Mouse (Mus musculus) lung, postnatal 10 days (tissue): ENCODE data around the gene Cand1.

Experiments
- DNase-seq: peaks from one replicate; pipeline ENCODE4 v3.0.0; 2021

Gene Cand1

DNA sequence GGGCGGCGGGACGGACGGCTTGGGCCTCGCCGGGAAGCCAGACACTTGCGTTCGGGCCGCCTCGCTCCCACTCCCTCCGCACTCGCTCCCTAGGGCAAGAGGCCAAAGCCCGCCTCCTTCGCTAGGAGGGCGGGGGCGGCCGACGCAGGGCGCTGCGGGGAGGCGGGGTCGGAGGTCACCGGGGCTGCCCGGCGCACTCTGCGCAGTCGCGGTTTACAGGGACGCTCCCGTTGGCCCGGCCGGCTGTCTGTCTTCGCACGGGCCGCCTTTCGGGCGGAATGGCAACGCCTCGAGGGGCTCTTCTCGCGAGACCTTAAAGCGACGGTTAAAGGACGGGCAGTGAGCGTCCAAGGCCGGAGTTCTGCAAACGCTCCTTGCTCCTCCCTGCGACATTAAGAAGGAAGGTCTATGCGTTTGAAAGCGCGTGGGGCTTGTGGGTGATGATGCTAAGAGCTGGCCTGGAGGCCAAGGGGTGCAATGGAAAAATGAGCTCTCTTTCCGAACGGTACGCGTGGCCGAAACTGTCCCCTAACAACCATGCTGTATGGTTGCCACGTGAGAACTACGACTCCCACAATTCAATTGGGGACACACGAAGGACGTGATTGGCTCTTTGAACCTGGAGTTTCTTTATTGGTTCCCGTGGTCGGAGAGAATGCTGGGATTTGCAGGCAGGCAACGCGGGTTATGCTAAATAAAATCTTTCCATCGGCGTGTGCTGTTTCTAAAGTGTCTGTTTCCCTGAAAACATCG lies at the start of gene Cand1:
Gene Cand1 (minus strand): TSS at position 87 of the 753 bp plus-strand sequence.
- DNase-seq: peak; percentile 99

GRCm38 (mm10) chr10:119278871-119279270 lies 39.0 kb upstream of the Cand1 start:
- DNase-seq: no peak

DNA sequence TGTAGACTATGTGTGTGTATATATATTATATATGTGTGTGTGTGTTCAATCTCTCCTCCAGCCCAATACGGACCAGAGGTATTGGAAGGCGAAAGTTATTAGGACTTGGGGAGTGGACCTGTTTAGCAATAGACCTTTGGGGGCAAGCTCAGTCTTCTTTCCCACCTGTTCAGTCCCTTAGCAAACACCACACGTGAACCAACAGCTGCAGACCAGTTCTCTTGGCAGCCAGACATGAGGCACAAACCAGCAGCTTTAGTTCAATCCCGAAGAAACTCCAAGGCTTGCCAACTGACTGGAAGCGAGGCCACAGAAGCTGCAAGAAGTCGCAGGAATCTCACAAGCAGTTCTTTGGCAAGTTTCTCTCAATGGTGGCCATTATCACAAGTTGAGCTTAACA lies 34.5 kb upstream of the Cand1 start:
- no peak for DNase-seq

DNA sequence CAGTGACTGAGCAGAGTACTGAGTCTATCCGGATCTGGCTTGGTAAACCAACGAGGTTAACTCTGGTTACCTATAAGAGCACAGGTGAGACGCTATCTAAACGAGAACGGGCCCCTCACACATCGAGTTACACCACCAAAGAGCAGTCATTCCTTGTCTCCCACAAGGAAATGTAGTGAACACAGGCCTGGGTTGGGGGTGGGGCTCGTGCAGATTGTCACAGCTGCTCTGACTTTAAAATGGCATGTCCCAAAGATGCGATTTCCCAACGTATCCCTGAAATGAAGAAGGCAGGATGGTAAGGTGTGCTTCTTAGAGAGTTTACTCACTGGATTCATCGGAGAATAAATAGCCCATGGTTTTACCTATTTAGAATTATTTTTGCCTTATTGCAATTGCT lies 32.7 kb upstream of the Cand1 start:
- no peak for DNase-seq

- DNase-seq: no peak
These were observed 32.1 kb upstream of the Cand1 start for GRCm38 (mm10) chr10:119272005-119272404.

- no peak for DNase-seq
These were observed 31.2 kb upstream of the Cand1 start for GRCm38 (mm10) chr10:119271101-119271500.

DNA sequence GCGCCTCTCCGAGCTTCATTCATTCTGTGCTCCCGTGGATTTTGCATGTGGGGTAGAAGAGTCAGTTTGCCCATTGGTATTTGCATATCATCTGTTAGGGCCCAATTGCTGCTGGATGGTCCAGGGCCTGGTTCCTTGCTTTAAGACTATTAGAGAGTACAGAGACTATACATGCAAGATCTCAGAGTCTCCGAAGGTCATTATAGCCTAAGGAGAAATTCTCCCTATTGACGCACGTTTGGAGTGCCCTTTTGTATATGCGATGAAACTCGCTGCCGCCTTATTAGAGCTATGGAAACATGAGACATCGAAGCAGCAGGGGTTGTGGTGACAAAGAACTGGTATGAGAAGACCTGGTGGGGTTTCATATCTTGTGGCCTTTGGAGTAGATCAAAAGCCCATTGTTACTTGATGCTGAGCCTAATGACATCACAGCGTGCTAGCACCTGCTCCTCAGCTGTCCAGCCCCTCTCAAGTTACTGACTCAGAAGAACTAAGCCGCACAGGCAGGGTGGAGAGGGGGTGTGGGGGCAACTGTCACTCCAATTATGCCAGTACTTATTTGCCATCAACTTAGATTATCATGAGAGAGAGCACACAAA lies 30.6 kb upstream of the Cand1 start:
- no peak for DNase-seq

DNA sequence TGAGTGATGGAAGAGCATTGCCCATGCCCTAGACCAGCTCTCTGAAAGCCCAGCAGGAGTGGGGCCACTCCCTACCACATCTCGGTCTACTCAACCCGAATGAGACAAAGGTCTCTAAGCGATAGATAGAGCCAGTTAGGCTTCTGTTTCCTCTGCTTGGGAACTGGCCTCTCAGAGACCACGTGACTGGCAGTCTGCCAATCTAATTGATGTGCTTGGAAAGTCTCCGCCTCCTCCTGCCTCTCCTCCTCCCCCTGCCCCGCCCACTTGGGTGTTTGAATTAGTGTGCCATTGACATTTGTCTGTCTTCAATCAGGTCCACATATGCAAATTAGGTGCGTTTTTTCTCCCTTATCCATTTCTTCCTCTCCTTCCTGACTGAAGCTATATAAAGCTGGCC lies 24.9 kb upstream of the Cand1 start:
- peak; percentile 38 for DNase-seq

GRCm38 (mm10) chr10:119262821-119263220 lies 23.0 kb upstream of the Cand1 start:
- DNase-seq: no peak

GRCm38 (mm10) chr10:119257876-119258275 lies 18.0 kb upstream of the Cand1 start:
- DNase-seq: no peak

- DNase-seq: no peak
These were observed 4.3 kb upstream of the Cand1 start for GRCm38 (mm10) chr10:119244146-119244545.

GRCm38 (mm10) chr10:119240722-119241089 lies 851 bp upstream of the Cand1 start:
- no peak for DNase-seq

GRCm38 (mm10) chr10:119239633-119239968 lies 254 bp downstream of the Cand1 start:
- DNase-seq: no peak

DNA sequence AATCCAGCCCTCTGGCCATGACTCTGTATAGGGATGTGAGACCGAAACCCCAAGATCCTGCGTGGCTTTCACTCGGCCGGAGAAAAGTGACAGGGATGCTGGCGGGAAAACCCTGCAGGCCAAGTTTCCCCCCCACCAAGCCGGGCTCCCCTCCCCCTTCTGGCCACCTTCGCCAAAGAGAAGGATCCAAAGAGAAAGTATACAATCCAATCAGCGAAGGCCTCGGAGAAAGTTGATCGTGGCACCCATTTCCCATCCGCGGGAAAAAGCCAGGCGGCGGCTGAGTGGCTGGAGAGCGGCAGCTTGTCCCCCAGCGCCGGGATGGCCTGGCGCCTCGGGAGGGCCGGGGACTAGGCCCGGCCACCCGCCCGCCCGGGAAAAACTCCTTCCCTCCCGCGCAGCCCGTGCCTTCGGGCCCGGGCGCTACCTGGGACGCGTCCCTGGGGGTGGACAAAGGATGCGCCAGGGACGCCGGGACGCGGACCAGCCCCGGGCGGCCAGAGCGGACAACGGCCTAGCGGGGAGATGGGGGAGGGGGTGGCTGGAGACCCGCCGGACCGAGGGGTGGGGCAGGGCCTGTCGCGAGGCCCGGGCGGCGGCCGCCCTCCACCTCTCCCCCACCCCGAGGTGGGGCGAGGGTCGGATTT lies 747 bp downstream of the Cand1 start:
- peak; percentile 66 for DNase-seq

DNA sequence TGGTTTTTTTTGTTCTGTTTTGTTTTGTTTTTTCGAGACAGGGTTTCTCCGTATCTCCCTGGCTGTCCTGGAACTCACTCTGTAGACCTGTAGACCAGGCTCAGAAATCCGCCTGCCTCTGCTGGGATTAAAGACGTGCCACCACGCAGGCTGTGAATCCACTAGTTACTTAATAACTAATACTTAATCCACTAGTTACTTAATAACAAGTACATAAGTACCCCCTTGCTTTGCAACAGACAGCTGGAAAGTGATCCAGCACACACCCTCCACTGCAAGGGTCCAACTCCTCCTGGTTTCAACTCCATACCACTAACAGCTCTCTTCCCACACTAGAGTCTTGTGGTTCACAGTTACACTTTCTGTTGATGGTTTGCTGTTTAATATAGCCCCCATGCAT lies 8.3 kb downstream of the Cand1 start:
- no peak for DNase-seq

DNA sequence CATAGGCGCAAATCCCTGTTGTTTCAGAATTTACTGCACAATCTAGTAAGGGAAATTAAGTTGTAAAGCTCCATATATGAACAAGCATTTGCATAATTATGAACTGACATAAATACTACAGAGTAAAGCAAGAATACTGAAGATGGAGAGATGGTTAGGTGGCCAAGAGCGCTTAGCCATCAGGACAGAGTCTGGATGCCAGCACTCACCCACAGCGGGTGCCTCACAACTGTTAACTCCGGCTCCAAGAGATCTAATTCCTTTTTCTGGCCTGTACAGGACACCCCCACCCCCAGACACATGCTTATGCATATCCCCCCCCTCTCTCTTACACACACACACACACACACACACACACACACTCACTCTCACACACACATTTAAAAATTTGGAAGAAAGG lies 9.2 kb downstream of the Cand1 start:
- DNase-seq: no peak

GRCm38 (mm10) chr10:119230074-119230669 lies 9.7 kb downstream of the Cand1 start:
- DNase-seq: peak; percentile 8

GRCm38 (mm10) chr10:119223686-119224085 lies 16.2 kb downstream of the Cand1 start:
- DNase-seq: no peak

DNA sequence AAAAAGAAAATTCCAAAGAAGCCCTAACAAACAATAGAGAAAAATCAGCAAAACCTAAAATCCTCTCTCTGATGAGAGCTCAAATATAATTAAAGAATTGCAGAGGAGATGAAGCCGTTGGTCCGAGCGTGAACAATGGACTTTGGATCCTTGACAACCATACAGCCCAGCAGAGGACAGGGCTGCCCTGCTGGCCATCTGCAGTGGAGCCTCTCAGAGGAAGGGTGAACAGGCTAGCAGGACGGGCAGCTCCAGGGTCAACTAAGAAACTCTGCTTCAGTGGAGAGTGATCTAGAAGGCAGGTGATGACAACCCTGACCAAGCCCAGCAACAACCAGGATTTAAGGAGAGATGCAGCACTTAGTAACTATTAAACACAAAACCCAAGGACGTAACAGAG lies 18.2 kb downstream of the Cand1 start:
- DNase-seq: no peak

- DNase-seq: peak; percentile 62
These were observed 20.4 kb downstream of the Cand1 start for GRCm38 (mm10) chr10:119219415-119219814.

- DNase-seq: no peak
These were observed 21.4 kb downstream of the Cand1 start for GRCm38 (mm10) chr10:119218274-119219080.

- DNase-seq: no peak
These were observed 27.4 kb downstream of the Cand1 start for GRCm38 (mm10) chr10:119212443-119212842.

- DNase-seq: no peak
These were observed 28.6 kb downstream of the Cand1 start for GRCm38 (mm10) chr10:119211251-119211650.
